Mouse (Mus musculus) forebrain, embryonic 12.5 days (tissue): ENCODE measurements around the gene Ugt1a6b. TPM values are rescaled to one million over a fixed set of nuclear protein-coding genes. Genes with fewer than 3 reads are reported as not detected.
"Not testable (repeated sequence)": the region's sequence is repeated elsewhere in the genome, so short reads cannot be mapped to it uniquely, and the experiment has no call there.

ENCODE experiments used
- ATAC-seq: fragments of 200-750 bp; cut with Nextera tagmentation; 2 replicates; pipeline ENCODE4 v1.8.0; 2017; ENCODE audit warnings: moderate TSS enrichment; ENCODE audit not compliant: low FRiP score
- H3K27ac ChIP-seq: fragments of 300-500 bp; sonication (generic); 2 replicates; pipeline ENCODE4 v1.5.1; 2016; ENCODE audit warnings: mild to moderate bottlenecking
- H3K27me3 ChIP-seq: fragments of 300-500 bp; sonication (generic); 2 replicates; pipeline ENCODE4 v1.6.1; 2016; ENCODE audit warnings: mild to moderate bottlenecking
- H3K36me3 ChIP-seq: fragments of 300-500 bp; sonication (generic); replicated peaks from 2 replicates; pipeline ENCODE4 v1.6.1; 2016; ENCODE audit warnings: mild to moderate bottlenecking
- H3K4me1 ChIP-seq: fragments of 300-500 bp; sonication (generic); 2 replicates; pipeline ENCODE4 v1.6.1; 2016
- H3K4me2 ChIP-seq: fragments of 300-500 bp; sonication (generic); 2 replicates; pipeline ENCODE4 v1.6.1; 2016; ENCODE audit warnings: mild to moderate bottlenecking, moderate library complexity
- H3K4me3 ChIP-seq: fragments of 300-500 bp; sonication (generic); replicated peaks from 2 replicates; pipeline ENCODE4 v1.5.1; 2016; ENCODE audit warnings: mild to moderate bottlenecking
- H3K9ac ChIP-seq: fragments of 300-500 bp; sonication (generic); 2 replicates; pipeline ENCODE4 v1.6.1; 2016; ENCODE audit warnings: mild to moderate bottlenecking
- H3K9me3 ChIP-seq: fragments of 300-500 bp; sonication (generic); 2 replicates; pipeline ENCODE4 v1.6.1; 2016
- WGBS: fragments of 180-500 bp; shearing (Covaris S2); methylation state at CpG from one replicate; pipeline ENCODE4 v1.1.7; 2016; 5-methylcytosine and 5-hydroxymethylcytosine counted together
- polyA plus RNA-seq: library from polyadenylated mRNA; unstranded; fragments of >200 nt; fragmentation: Nextera tagmentation; extraction: Ambion mirVana; gene quantifications from 2 replicates; pipeline ENCODE4 v1.2.1, GENCODE M21; 2016

The Ugt1a6b gene
- polyA plus RNA-seq, 1 experiment from 2014 or later, result 0.19 TPM

DNA sequence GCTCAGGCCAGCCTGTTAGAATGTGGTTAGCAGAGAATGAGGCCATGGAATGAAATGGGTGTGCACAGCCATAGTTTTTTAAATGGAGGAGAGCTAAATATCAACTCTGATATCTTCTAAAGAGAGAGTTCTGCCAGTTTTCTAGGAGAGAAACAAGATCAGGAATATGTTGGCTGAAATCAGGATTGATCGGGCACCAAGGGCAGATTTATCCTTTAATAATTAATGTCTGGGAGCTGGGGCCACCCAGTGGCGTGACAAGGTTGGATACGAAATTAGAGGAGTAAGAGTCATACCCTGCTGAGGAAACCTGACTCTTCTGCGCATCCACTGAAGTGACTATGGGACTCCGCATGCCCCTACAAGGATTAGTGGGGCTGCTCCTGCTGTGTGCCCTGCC, 62.7 kb downstream of the Ugt1a6b start, which contains the start of gene Ugt1a5:
TSS of gene Ugt1a5 (plus strand) at position 302 of the 400 bp plus-strand sequence.
- H3K27me3 ChIP-seq, result no peaks in the 10 kb centered on the region
- no peak within 1 kb of the TSS for H3K4me2 ChIP-seq
- no peak within 1 kb of the TSS for H3K9ac ChIP-seq
- H3K36me3 ChIP-seq, result no peaks in the 10 kb centered on the region
- H3K4me3 ChIP-seq, result no peak within 1 kb of the TSS
- H3K4me1 ChIP-seq, result no peaks in the 10 kb centered on the region
- no peak for ATAC-seq
- H3K9me3 ChIP-seq, result no peaks in the 10 kb centered on the region
- H3K27ac ChIP-seq, result no peak within 1 kb of the TSS
- WGBS, result 83% methylated on average over 5 of the region's 5 CpGs

DNA sequence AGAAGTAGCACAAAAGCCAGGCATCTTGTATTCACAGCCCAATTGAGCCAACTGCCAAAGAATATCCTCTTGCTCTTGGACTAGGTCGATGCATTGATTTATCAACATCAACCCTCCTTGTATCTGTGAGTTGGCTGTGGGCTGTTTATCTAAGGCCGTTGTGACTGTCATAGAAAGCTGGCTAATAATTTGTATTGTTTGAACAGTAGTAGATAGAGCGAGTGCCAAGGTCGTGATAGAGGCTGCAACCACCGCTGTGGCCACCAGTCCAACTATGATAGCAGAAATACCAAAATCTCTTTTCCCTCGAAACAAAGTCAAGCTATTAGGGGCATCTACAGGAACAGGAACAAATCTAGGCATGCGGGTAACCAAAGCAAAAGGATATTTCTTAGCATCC, 69.1 kb downstream of the Ugt1a6b start:
- H3K27ac ChIP-seq, H3K9ac ChIP-seq, ATAC-seq, H3K9me3 ChIP-seq, H3K27me3 ChIP-seq, H3K4me1 ChIP-seq, H3K4me2 ChIP-seq, H3K36me3 ChIP-seq, H3K4me3 ChIP-seq: not testable (repeated sequence)
- WGBS, result 84% methylated on average over 6 of the region's 7 CpGs

DNA sequence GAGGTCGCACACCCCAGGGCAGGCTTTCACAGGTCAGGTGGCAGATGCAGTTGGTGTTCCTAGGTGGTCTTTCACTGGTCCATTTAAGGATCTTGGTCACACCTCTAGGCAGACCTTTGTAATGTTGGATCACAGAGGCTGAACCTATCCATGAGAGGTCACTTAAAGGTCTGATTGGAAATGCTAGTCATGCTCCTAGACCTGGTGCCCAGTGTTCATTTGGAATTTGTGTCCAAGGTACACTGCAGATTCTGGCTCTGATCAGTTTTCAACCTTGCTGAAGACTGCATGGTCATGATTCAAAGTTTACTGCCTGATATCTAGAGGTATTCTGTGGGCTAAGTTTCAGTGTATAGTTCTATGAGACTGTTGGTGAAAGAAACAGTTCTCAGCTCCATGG, 76.6 kb downstream of the Ugt1a6b start:
- H3K36me3 ChIP-seq, result no peaks in the 10 kb centered on the region
- WGBS, result 77% methylated on average over 1 of the region's 1 CpGs
- no peak overlapping the region for H3K4me3 ChIP-seq
- no peak overlapping the region for H3K4me2 ChIP-seq
- peaks cover 14% of the 10 kb centered on the region for H3K9me3 ChIP-seq
- H3K27me3 ChIP-seq, result no peaks in the 10 kb centered on the region
- H3K9ac ChIP-seq, result no peak overlapping the region
- no peak overlapping the region for H3K27ac ChIP-seq
- H3K4me1 ChIP-seq, result no peaks in the 10 kb centered on the region
- no peak for ATAC-seq

DNA sequence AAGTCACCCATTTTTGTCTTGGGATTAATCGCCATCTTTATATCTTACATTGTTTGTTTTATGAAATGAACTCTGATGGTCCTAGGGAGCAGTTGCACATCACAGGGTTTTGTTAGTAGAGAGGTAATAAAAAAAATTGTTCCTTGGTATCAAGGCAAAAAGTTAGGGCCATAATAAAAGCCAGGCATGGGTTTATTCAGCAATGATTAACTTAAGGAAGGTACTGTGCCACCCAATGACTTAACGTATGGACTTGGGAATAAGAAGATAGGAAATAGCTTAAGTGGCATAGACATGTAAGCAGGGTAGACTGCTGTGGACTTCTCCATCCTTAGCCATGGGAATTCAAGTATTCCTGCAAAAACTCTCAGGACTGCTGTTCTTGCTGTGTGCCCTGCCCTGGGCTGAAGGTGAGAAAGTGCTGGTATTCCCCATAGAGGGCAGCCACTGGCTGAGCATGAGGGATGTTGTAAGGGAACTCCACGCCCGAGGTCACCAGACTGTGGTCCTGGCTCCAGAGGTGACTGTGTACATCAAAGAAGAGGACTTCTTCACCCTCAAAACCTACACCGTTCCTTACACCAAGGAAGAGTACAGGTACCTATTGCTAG, 83.4 kb downstream of the Ugt1a6b start:
- H3K27ac ChIP-seq, result no peak overlapping the region
- H3K27me3 ChIP-seq, result no peaks in the 10 kb centered on the region
- no peaks in the 10 kb centered on the region for H3K36me3 ChIP-seq
- H3K4me2 ChIP-seq, result no peak overlapping the region
- H3K9ac ChIP-seq, result no peak overlapping the region
- no peak overlapping the region for H3K4me3 ChIP-seq
- no peaks in the 10 kb centered on the region for H3K4me1 ChIP-seq
- no peaks in the 10 kb centered on the region for H3K9me3 ChIP-seq
- WGBS, result 84% methylated on average over 5 of the region's 5 CpGs
- ATAC-seq, result no peak

DNA sequence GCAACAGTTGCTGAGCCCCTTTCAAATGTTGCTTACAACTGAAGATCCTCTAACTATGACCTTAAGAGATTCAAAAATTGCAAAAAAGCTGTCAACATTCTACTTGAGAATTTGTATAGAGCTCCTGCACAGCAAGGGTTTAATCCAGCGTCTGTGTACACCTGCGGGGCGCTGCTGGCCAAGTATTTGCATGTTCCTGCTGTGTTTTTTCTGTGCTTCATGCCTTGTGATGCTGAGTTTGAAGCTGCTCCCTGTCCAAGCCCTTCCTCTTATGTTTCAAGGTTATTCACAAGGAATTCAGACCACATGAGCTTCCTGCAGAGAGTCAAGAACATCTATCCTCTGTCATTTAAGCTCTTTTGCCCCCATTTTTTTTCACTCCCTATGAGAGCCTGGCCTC, 89.1 kb downstream of the Ugt1a6b start:
- Histone ChIP-seq H3K36me3 (no peaks in the 10 kb centered on the region), H3K4me3 (no peak overlapping the region), H3K9ac (no peak overlapping the region), H3K4me1 (no peaks in the 10 kb centered on the region), H3K9me3 (no peaks in the 10 kb centered on the region), H3K27me3 (no peaks in the 10 kb centered on the region), H3K4me2 (no peak overlapping the region), H3K27ac (no peak overlapping the region)
- ATAC-seq, result no peak
- 70% methylated on average over 3 of the region's 3 CpGs for WGBS

DNA sequence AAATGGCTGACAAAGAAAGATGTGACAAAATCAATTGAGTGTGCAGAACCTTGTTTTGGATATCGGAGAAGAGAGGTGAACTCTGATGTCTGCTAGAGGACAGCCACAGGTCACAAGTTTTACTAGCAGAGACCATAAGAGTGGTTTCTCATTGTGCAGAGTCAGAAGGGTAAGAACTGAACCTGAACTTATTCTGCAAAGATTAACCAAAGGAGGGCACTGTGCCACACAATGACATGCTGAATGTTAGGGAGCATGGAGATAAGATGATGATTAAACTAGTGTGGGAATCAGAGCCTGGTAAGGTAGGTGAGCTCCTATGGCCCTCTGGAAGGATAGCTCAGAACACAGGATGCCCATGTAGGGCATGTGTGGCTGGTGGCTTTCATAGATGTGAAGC, 92.6 kb downstream of the Ugt1a6b start:
- H3K4me1 ChIP-seq, result no peaks in the 10 kb centered on the region
- 94% methylated on average over 1 of the region's 1 CpGs for WGBS
- H3K27me3 ChIP-seq, result no peaks in the 10 kb centered on the region
- ATAC-seq, result no peak
- H3K4me3 ChIP-seq, result no peak overlapping the region
- H3K4me2 ChIP-seq, result no peak overlapping the region
- no peak overlapping the region for H3K9ac ChIP-seq
- H3K36me3 ChIP-seq, result no peaks in the 10 kb centered on the region
- no peaks in the 10 kb centered on the region for H3K9me3 ChIP-seq
- no peak overlapping the region for H3K27ac ChIP-seq

DNA sequence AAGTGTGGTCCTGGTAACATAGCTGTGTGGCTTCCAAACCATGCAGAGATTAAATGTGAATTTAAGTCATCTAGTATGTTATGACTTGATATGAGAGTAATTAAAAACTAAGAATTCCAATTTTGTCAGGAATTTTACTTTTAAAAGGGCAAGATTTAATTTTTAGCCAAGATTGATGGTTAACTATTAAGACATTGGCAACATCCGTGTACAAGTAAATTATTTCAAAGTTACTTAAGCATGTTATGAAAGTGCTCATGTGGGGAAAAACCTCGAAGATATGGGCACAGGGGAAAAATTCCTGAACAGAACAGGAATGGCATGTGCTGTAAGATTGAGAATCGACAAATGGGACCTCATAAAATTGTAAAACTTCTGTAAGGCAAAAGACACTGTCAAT, 94.4 kb downstream of the Ugt1a6b start:
- Histone ChIP-seq H3K4me1 (no peaks in the 10 kb centered on the region), H3K4me2 (no peak overlapping the region), H3K27ac (no peak overlapping the region), H3K27me3 (no peaks in the 10 kb centered on the region), H3K9me3 (no peaks in the 10 kb centered on the region), H3K4me3 (no peak overlapping the region), H3K9ac (no peak overlapping the region), H3K36me3 (no peaks in the 10 kb centered on the region)
- 83% methylated on average over 3 of the region's 3 CpGs for WGBS
- ATAC-seq, result no peak

DNA sequence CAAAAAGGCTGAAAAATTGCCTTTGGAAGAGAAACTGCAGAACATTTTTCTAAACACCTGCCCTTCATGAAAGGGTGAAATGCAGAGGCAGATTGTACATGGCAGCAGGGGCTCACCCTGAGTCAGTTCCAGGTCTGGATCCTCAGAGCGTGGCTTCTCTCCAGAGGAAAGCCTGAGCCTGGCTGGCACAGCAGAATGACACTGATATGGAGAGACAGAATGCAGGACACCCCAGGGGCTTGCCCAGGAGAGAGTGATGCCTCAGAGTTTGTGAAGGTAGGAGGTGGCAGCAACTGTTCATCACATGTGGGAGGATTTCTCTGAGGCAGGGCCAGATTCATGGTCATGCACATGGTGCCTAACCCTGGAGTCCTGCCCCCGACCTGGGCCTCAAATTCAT, 96.9 kb downstream of the Ugt1a6b start:
- no peak overlapping the region for H3K4me3 ChIP-seq
- WGBS, result 78% methylated on average over 2 of the region's 2 CpGs
- H3K27me3 ChIP-seq, result no peaks in the 10 kb centered on the region
- H3K9me3 ChIP-seq, result no peaks in the 10 kb centered on the region
- no peak overlapping the region for H3K4me2 ChIP-seq
- no peaks in the 10 kb centered on the region for H3K36me3 ChIP-seq
- H3K27ac ChIP-seq, result no peak overlapping the region
- H3K4me1 ChIP-seq, result peaks cover 2% of the 10 kb centered on the region; the same call in 1 of the 2 replicates
- no peak for ATAC-seq
- no peak overlapping the region for H3K9ac ChIP-seq

DNA sequence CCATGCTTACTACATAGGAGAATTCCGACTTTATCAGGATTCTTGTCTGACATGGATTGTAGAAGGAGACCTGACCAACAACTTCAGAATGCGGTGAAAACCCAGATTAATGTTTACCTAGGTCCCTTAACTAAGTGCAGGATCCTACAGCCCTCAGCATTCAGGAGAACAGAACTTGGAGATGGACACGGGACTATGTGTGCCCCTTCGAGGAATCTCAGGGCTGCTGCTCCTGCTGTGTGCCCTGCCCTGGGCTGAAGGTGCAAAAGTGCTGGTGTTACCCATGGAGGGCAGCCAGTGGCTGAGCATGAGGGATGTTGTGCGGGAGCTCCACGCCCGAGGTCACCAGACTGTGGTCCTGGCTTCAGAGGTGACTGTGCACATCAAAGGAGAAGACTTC, 97.4 kb downstream of the Ugt1a6b start, which contains the start of gene Ugt1a2:
TSS of gene Ugt1a2 (plus strand) at position 146 of the 400 bp plus-strand sequence.
- Histone ChIP-seq H3K36me3 (no peaks in the 10 kb centered on the region), H3K27me3 (no peaks in the 10 kb centered on the region), H3K9ac (no peak within 1 kb of the TSS), H3K4me3 (no peak within 1 kb of the TSS), H3K4me1 (peaks cover 6% of the 10 kb centered on the region; the same call in 1 of the 2 replicates), H3K9me3 (no peaks in the 10 kb centered on the region), H3K27ac (no peak within 1 kb of the TSS), H3K4me2 (no peak within 1 kb of the TSS)
- ATAC-seq, result no peak
- 90% methylated on average over 7 of the region's 7 CpGs for WGBS

DNA sequence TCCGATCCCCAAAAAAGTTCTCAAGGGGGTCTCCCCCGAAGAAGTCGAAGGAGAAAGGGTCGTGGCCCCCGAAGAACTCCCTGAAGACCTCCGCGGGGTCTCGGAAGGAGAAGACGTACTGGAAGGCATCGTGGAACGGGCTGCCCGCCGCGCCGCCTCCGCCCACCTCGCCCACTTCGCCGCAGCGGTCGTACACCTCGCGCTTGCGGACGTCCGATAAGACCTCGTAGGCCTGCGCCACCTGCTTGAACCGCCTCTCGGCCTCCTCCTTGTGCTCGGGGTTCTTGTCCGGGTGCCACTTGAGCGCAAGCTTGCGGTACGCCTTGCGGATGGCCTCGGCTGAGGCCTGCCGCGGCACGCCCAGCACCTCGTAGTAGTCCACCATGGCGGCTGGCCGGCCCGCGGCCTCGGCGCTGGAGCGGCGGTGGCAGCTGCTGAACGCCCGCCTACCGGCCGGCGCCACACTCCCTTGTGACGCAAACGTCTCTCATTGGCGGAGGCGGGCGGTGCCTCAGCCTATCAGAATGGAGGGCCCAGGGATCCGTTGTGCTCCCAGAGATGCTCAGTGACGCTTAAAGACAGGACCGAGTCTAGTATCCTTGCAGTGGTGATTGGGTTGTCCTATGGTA, 102.4 kb downstream of the Ugt1a6b start, which contains the start of gene Dnajb3:
TSS of gene Dnajb3 (minus strand) at position 489 of the 629 bp plus-strand sequence.
- no peaks in the 10 kb centered on the region for H3K36me3 ChIP-seq
- H3K9ac ChIP-seq, result peak within 1 kb of the TSS; percentile 61
- WGBS, result 5% methylated on average over 62 of the region's 62 CpGs
- peak within 1 kb of the TSS; percentile 71 for H3K4me2 ChIP-seq
- peak; percentile 100 for ATAC-seq
- H3K27ac ChIP-seq, result no peak within 1 kb of the TSS
- H3K4me1 ChIP-seq, result peaks cover 6% of the 10 kb centered on the region; the same call in 1 of the 2 replicates
- H3K27me3 ChIP-seq, result no peaks in the 10 kb centered on the region
- no peaks in the 10 kb centered on the region for H3K9me3 ChIP-seq
- H3K4me3 ChIP-seq, result peak within 1 kb of the TSS; percentile 48

DNA sequence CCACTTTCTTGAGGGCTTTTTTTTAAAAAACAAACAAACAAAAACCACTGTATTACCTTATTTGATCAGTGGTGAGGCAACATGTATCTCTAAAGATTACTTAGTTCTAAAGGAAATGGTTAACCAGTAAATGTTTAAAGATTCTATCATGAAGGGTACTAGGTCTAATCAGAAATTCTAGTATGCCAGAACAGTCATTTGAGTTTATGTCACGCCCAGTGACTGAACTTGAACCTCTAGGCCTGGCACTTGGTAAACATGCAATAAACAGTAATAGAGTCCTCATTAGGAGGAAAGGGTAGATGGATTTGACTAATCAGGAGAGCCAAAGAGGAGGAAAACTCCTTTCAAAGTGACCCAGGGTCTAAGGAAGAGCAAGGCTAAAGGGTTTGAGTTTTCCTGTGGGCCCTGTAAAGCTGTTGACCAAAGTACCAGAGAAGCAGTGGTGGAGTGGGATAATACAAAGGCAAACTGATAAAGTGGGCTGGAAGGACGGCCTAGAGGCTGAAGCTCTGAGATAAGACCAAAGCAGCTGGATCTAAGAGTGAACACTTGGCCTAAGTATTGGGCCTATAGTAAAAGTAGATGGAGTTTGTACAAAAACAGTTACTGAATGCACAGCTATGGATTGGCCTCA, 103.9 kb downstream of the Ugt1a6b start:
- H3K4me1 ChIP-seq, result peaks cover 6% of the 10 kb centered on the region; the same call in 1 of the 2 replicates
- H3K9me3 ChIP-seq, result peaks cover 7% of the 10 kb centered on the region
- H3K36me3 ChIP-seq, result no peaks in the 10 kb centered on the region
- no peak for ATAC-seq
- WGBS, result 81% methylated on average over 2 of the region's 2 CpGs
- no peak overlapping the region for H3K4me3 ChIP-seq
- no peak overlapping the region for H3K4me2 ChIP-seq
- H3K9ac ChIP-seq, result no peak overlapping the region
- no peak overlapping the region for H3K27ac ChIP-seq
- H3K27me3 ChIP-seq, result no peaks in the 10 kb centered on the region

DNA sequence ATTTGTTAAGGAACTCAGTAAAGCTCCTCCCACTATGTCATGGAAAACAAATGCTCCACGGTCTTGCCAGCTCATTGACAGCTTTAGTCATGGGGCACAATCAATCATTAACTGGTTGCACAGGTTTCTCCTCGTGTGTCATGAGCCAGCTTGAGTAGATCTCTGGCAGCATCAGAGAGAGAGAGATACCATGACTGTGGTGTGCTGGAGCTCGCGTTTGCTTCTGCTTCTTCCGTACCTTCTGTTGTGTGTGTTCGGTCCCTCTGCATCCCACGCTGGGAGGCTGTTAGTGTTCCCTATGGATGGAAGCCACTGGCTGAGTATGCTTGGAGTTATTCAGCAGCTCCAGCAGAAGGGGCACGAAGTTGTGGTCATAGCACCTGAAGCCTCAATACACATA, 108.8 kb downstream of the Ugt1a6b start, which contains the start of gene Ugt1a1:
TSS of gene Ugt1a1 (plus strand) at position 148 of the 400 bp plus-strand sequence.
- Histone ChIP-seq H3K27me3 (no peaks in the 10 kb centered on the region), H3K4me3 (no peak within 1 kb of the TSS), H3K9me3 (peaks cover 52% of the 10 kb centered on the region), H3K4me2 (no peak within 1 kb of the TSS), H3K9ac (no peak within 1 kb of the TSS), H3K4me1 (no peaks in the 10 kb centered on the region), H3K36me3 (no peaks in the 10 kb centered on the region), H3K27ac (no peak within 1 kb of the TSS)
- 70% methylated on average over 8 of the region's 8 CpGs for WGBS
- no peak for ATAC-seq
